Mouse (Mus musculus): ENCODE results near the gene Isca2.

The Isca2 gene

DNA sequence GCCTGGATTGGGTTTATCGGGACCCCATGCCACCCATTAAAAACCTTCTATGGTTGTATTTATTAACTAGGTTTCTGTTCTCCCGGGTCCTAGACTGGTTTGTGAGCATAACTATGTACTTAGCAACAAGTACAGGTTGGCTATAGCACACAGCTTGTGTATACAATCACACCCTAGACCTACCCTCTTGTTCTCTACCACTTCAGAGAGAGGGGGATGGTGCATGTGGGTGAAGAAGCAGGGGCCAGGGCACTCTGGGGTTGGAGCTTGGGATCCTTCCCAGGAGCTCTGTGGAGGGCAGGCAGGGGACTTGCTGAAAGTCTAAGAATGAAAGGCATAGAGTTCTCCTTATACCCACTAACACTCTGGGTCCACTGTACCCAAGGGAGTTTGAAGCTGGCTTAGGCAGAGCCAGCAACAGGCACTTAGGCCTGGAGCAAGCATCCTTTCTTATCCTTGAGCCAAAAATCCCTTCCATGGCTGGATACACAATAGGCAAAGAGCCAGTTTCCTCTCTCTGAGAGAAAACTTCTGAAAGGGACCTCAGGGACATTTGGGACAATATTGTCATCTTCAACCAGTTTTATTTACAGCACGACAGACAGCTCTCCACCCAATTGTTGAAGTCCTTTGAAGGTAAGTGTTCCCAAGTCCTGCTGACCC lies 41.7 kb downstream of the Isca2 start:
- DNase-seq (ENCODE audit: low spot score in 2 of 2) = no peak

DNA sequence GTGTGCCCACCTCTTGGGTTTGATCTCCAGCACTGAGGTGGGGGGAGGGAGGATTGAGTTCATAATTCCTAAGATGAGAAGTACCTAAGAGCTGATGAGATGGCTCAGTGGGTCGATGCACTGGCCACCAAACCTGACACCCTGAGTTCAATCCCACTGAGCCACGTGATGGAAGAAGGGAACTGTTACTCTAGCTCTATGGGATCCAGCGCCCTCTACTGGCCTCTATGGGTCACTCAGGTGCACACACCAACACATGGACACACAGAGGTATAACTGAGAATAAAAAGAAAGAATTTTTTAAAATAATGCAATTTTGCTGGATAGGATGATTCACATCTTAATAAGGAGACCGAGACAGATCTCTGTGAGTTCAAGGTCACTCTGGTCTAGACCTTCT lies 45.4 kb downstream of the Isca2 start:
- DNase-seq (ENCODE audit: low spot score in 2 of 2) = no peak

DNA sequence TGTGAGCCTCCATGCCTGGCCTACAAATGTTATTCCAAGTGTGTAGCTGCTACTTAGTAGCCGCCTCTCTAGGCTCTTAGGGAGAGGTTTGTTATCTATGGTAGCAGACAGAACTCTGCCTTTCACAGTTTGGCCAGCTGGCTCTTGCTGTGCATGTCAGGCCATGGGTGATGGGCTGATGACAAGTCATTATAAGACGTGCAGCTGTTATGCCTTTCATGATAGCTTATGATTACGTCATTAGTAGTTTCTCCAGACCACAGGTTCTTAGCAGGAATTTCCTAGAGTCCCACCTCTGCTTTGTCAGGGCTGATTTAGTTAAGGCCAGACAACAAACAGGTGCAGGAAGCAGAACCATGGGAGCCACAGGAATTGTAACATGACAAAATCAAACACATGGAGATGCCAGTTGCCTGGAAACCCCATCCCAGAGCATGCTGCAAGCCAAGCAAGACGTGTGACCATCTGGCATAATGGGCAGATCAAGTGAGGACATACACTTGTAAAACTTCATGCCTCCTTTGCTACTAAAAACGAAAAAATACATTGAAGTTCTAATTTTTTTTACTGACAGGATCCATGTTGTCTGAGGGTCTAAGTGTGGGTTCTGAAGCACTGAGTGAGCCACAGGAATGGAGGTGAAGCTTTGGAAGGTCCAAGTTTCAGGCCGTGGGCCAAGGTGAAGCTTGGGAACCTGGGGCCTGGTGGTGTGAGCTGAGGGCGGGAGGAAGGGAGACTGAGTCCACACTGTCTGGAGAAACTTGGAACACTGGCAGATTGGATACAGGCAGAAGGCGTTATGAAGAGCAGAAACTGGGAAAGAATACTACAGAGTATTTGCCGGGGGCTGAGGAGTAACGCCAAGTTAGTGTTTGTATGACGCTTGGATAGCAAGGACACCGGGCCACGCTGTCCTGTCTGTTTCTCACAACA lies 46.5 kb downstream of the Isca2 start:
- DNase-seq (ENCODE audit: low spot score in 2 of 2) = peak; percentile 17

DNA sequence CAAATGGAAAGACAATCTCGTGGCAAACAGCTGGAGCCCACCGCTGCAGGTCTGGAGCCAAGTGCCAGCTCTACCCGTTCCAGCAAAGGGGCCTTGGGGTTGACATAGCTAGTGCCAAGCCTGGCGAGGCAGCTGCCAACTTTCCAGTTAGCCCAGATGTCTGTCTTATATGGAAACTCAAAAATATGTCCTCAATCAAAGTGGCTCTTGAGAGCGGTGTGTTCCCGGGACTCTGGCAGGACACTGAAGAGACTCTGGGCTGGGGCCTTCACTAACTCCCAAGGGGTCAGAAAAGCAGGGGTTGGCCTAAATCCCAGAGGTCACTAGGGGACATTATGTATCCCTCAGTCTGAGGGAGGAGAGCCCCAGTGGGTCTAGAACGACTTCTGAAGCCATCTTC lies 50.5 kb downstream of the Isca2 start:
- no peak for DNase-seq (ENCODE audit: low spot score in 2 of 2)

DNA sequence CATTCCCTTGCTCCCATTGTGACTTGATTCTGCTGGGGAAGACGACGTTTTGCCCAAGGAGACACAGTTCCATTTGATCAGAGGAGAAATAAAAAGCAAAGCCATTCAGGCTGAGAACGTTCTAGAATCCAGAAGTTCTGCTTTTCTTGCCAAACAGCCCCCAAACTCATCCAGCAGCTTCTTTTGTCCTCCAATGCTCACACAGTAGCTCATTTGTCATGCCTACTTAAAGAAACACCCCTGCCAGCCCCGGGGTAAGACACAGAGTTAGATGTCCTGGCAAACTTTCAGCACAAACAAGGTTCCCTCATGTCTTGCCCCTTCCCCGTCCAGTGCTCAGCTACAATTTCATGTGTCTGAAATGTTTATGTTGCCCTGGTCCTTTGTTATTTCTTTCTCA lies 51.2 kb downstream of the Isca2 start:
- DNase-seq (ENCODE audit: low spot score in 2 of 2) = no peak
